Mouse (Mus musculus) ES-E14 (cell line): ENCODE data around the gene Acod1.

Experiments
- CHD2 ChIP-seq: IDR thresholded peaks from 2 replicates; pipeline ENCODE4 v1.6.1; 2014; ENCODE audit warnings: mild to moderate bottlenecking, low read depth, low read length, inconsistent platforms
- HCFC1 ChIP-seq: IDR thresholded peaks from 2 replicates; pipeline ENCODE4 v1.6.1; 2012; ENCODE audit warnings: low read length, inconsistent platforms, borderline replicate concordance; ENCODE audit not compliant: insufficient read depth
- MAFK ChIP-seq: IDR thresholded peaks from 2 replicates; pipeline ENCODE4 v1.6.1; 2014; ENCODE audit warnings: mild to moderate bottlenecking, low read depth, low read length, inconsistent platforms; ENCODE audit not compliant: insufficient read depth
- ZC3H11A ChIP-seq: IDR thresholded peaks from 2 replicates; pipeline ENCODE4 v1.6.1; 2012; ENCODE audit warnings: low read depth, mild to moderate bottlenecking, inconsistent platforms, low read length, borderline replicate concordance
- ZNF384 ChIP-seq: IDR thresholded peaks from 2 replicates; pipeline ENCODE4 v1.6.1; 2012; ENCODE audit warnings: low read depth, low read length, inconsistent platforms

DNA sequence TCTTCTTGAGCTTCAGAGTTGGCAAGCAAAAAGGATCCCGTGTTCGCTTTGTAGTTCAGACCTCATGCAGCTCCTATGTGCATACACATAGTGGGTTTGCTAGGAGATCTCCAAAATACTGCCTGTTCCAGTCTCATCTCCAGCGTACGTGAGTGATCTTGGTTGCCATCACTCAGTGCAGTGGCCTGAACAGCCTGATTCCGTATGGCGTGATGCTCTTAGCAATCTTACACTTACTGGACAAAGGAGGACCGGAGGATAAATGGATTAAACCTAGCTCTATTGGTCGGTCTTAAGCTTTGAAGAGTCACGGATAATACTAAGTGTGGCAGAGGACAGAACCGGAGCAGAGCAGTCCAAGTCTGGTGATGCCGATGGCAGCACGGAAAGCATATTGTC is 22.7 kb downstream of the Acod1 start:
- no peak for TF ChIP-seq HCFC1
- TF ChIP-seq CHD2, result no peak
- no peak for TF ChIP-seq ZNF384
- no peak for TF ChIP-seq ZC3H11A
- no peak for TF ChIP-seq MAFK
